Mouse (Mus musculus) forebrain, postnatal 0 days (tissue): ENCODE data around the gene Klrb1b. TPM values are rescaled to one million over a fixed set of nuclear protein-coding genes. Genes with fewer than 3 reads are reported as not detected.

Source experiments
- ATAC-seq: fragments of 200-750 bp; cut with Nextera tagmentation; 2 replicates; pipeline ENCODE4 v1.8.0; 2017; ENCODE audit warnings: mild to moderate bottlenecking, moderate library complexity
- DNase-seq: peaks from one replicate; pipeline ENCODE4 v3.0.0-alpha.2; 2015
- H3K27ac ChIP-seq: fragments of 300-500 bp; sonication (generic); 2 replicates; pipeline ENCODE4 v1.5.1; 2014; ENCODE audit warnings: low read depth, mild to moderate bottlenecking, antibody characterized with exemption, low read length, moderate library complexity, mixed read lengths
- H3K27me3 ChIP-seq: fragments of 300-500 bp; sonication (generic); 2 replicates; pipeline ENCODE4 v1.6.1; 2014; ENCODE audit warnings: mild to moderate bottlenecking, low read length, mixed read lengths; ENCODE audit not compliant: insufficient read depth
- H3K36me3 ChIP-seq: fragments of 300-500 bp; sonication (generic); 2 replicates; pipeline ENCODE4 v1.6.1; 2014; ENCODE audit warnings: mild to moderate bottlenecking, moderate library complexity; ENCODE audit not compliant: insufficient read depth
- H3K4me1 ChIP-seq: fragments of 300-500 bp; sonication (generic); 2 replicates; pipeline ENCODE4 v1.6.1; 2014; ENCODE audit warnings: antibody characterized with exemption; ENCODE audit not compliant: insufficient read depth
- H3K4me2 ChIP-seq: fragments of 300-500 bp; sonication (generic); 2 replicates; pipeline ENCODE4 v1.6.1; 2014; ENCODE audit warnings: low read depth, mild to moderate bottlenecking, moderate library complexity
- H3K4me3 ChIP-seq: fragments of 300-500 bp; sonication (generic); 2 replicates; pipeline ENCODE4 v1.5.1; 2014; ENCODE audit warnings: low read depth, low read length, mixed read lengths
- H3K9ac ChIP-seq: fragments of 300-500 bp; sonication (generic); 2 replicates; pipeline ENCODE4 v1.6.1; 2014; ENCODE audit warnings: mild to moderate bottlenecking
- H3K9me3 ChIP-seq: fragments of 300-500 bp; sonication (generic); 2 replicates; pipeline ENCODE4 v1.6.1; 2016; ENCODE audit warnings: low read length
- CTCF ChIP-seq: sonication (generic); IDR thresholded peaks from 2 replicates; pipeline ENCODE4 v1.5.1; 2016; ENCODE audit warnings: antibody characterized with exemption, control low read depth, low read depth
- WGBS: fragments of 180-500 bp; shearing (Covaris S2); extraction: QIAGEN DNeasy Blood & Tissue Kit; methylation state at CpG from one replicate; pipeline ENCODE4 v1.1.7; 2014; 5-methylcytosine and 5-hydroxymethylcytosine counted together
- polyA plus RNA-seq: library from polyadenylated mRNA; unstranded; fragments of >200 nt; fragmentation: Nextera tagmentation; extraction: Ambion mirVana; gene quantifications from 2 replicates; pipeline ENCODE4 v1.2.1, GENCODE M21; 2015
- total RNA-seq: library from RNA; depleted of rRNA; stranded (reverse); fragments of >200 nt; gene quantifications from 2 replicates; pipeline ENCODE4 v1.2.3, GENCODE M21; 2014

Gene Klrb1b
- total and polyA plus RNA-seq, 2 experiments from 2014 or later: not detected

- H3K9ac ChIP-seq: no peak overlapping the region
- no peaks in the 10 kb centered on the region for H3K36me3 ChIP-seq
- H3K4me3 ChIP-seq: no peak overlapping the region
- H3K4me2 ChIP-seq: 0 out of 2 replicates have a peak overlapping the region, but pooled peaks have one; percentile 3
- 32% methylated on average over 7 of the region's 7 CpGs for WGBS
- H3K27me3 ChIP-seq: no peaks in the 10 kb centered on the region
- H3K9me3 ChIP-seq: no peaks in the 10 kb centered on the region
- peak; percentile 94 for TF ChIP-seq CTCF
- peak; percentile 83 for DNase-seq
- 0 out of 2 replicates have a peak, but pooled peaks cover 5% of the 10 kb centered on the region for H3K4me1 ChIP-seq
- no peak overlapping the region for H3K27ac ChIP-seq
- ATAC-seq: no peak
These were observed 19.3 kb upstream of the Klrb1b start for GRCm38 (mm10) chr6:128845319-128845979.

- 71% methylated on average over 5 of the region's 5 CpGs for WGBS
- Histone ChIP-seq H3K9me3 (no peaks in the 10 kb centered on the region), H3K36me3 (no peaks in the 10 kb centered on the region), H3K27ac (peak overlapping the region; percentile 50), H3K4me2 (peak overlapping the region; percentile 42), H3K9ac (peak overlapping the region; percentile 28; the same call in 1 of the 2 replicates), H3K27me3 (no peaks in the 10 kb centered on the region), H3K4me3 (no peak overlapping the region), H3K4me1 (0 out of 2 replicates have a peak, but pooled peaks cover 5% of the 10 kb centered on the region)
- ATAC-seq: no peak
- TF ChIP-seq CTCF: no peak
- DNase-seq: no peak
These were observed 18.5 kb upstream of the Klrb1b start for GRCm38 (mm10) chr6:128844586-128845080.

GRCm38 (mm10) chr6:128844131-128844530 is 18.0 kb upstream of the Klrb1b start:
- peak overlapping the region; percentile 28; the same call in 1 of the 2 replicates for H3K9ac ChIP-seq
- H3K4me3 ChIP-seq: peak overlapping the region; percentile 79
- no peak for ATAC-seq
- peak overlapping the region; percentile 50 for H3K27ac ChIP-seq
- peak overlapping the region; percentile 42 for H3K4me2 ChIP-seq
- DNase-seq: peak; percentile 22
- TF ChIP-seq CTCF: no peak
- no peaks in the 10 kb centered on the region for H3K9me3 ChIP-seq
- H3K27me3 ChIP-seq: no peaks in the 10 kb centered on the region
- 24% methylated on average over 8 of the region's 8 CpGs for WGBS
- H3K36me3 ChIP-seq: no peaks in the 10 kb centered on the region
- 0 out of 2 replicates have a peak, but pooled peaks cover 5% of the 10 kb centered on the region for H3K4me1 ChIP-seq

DNA sequence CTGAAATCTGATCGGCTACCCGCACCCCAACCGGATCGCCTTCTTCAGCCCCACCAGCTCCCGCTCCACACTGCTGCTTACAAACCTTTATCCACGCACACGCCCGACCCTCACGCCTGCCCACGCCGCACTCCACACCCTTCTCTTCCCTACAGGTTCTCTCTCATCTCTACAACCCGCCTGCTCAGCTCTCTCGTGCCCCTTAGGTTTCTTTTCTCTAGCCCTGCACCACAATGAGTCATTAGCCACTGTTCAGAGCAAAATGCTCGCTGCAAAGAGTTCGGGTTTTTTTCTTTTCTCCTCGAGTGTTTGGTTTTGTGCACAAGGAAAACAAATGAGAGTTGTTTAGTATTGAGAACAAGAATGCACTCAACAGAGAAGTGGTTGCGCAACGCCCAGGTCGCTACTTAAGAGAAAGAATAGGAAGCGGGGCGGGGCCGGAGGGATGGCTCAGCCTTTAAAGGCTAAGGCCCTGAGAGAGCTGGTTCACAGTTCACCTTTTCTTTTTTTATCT is 17.4 kb upstream of the Klrb1b start:
- no peaks in the 10 kb centered on the region for H3K36me3 ChIP-seq
- WGBS: under 1% methylated on average over 22 of the region's 22 CpGs
- TF ChIP-seq CTCF: no peak
- DNase-seq (no peak), ATAC-seq (peak; percentile 38)
- peak overlapping the region; percentile 89 for H3K27ac ChIP-seq
- peak overlapping the region; percentile 45 for H3K9ac ChIP-seq
- H3K27me3 ChIP-seq: no peaks in the 10 kb centered on the region
- 0 out of 2 replicates have a peak, but pooled peaks cover 5% of the 10 kb centered on the region for H3K4me1 ChIP-seq
- peak overlapping the region; percentile 79 for H3K4me3 ChIP-seq
- peak overlapping the region; percentile 42 for H3K4me2 ChIP-seq
- H3K9me3 ChIP-seq: no peaks in the 10 kb centered on the region

DNA sequence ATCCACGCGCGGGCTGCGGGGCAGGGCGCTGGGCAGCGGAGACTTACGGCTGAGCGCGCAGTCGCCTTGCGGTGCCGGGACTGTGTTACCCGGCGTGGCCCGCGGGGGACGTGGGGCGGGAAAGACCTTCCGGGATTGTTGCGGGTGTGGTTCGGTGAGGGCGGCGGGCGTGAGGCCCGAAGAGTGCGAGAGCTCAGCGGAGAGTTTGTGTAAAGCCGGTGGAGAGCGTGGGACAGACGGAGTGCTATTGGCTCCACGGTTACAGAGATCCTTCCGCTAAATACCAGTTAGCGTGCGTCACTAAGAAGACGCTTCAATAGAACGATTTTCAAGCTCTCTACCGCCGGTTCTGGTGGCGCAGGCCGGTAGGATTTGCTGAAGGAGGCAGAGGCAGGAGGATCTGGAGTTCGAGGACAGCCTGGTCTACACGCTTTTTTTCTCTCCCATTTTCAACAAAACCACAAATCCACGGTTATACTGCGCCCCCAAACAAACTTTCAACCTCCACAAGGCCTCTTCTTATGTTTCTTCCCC is 16.9 kb upstream of the Klrb1b start:
- Histone ChIP-seq H3K4me3 (peak overlapping the region; percentile 79), H3K9me3 (no peaks in the 10 kb centered on the region), H3K9ac (peak overlapping the region; percentile 74), H3K27me3 (no peaks in the 10 kb centered on the region), H3K4me1 (0 out of 2 replicates have a peak, but pooled peaks cover 5% of the 10 kb centered on the region), H3K36me3 (no peaks in the 10 kb centered on the region), H3K4me2 (peak overlapping the region; percentile 67), H3K27ac (peak overlapping the region; percentile 89)
- ATAC-seq: peak; percentile 82
- DNase-seq: peak; percentile 99
- WGBS: under 1% methylated on average over 44 of the region's 44 CpGs
- peak; percentile 44 for TF ChIP-seq CTCF

- H3K36me3 ChIP-seq: no peaks in the 10 kb centered on the region
- H3K9me3 ChIP-seq: no peaks in the 10 kb centered on the region
- WGBS: under 1% methylated on average over 20 of the region's 20 CpGs
- TF ChIP-seq CTCF: no peak
- peak overlapping the region; percentile 74 for H3K9ac ChIP-seq
- DNase-seq (no peak), ATAC-seq (no peak)
- peak overlapping the region; percentile 79 for H3K4me3 ChIP-seq
- H3K27ac ChIP-seq: peak overlapping the region; percentile 89
- H3K27me3 ChIP-seq: no peaks in the 10 kb centered on the region
- H3K4me2 ChIP-seq: peak overlapping the region; percentile 67
- 0 out of 2 replicates have a peak, but pooled peaks cover 5% of the 10 kb centered on the region for H3K4me1 ChIP-seq
These were observed 16.3 kb upstream of the Klrb1b start for GRCm38 (mm10) chr6:128842356-128842944.
